ENCODE assay signal across 9 mouse cellular contexts in genomic region chr13:56735212-56735875, GRCm38 (mm10). TPM values are rescaled to one million over a fixed set of nuclear protein-coding genes. Genes with fewer than 3 reads are reported as not detected.
A peak's percentile ranks its signal among the peaks of the same experiment; 100 is the strongest.
DNase-seq lines count a peak whose midpoint lies in the region; ATAC-seq lines count a peak whose summit lies in the region.
"Had no signal": no experiment of that assay in that cellular context is flagged by ENCODE, and none has a peak within 500 bp of the region (broad histone marks: within the 10 kb centered on the region; RNA-seq: fewer than 3 reads in every experiment).

No protein-coding gene starts in this region.

- peak; percentile 89 for DNase-seq in heart, adult 11 months
- DNase-seq in right cerebral cortex, postnatal 10 days (ENCODE audit: low spot score in 2 of 2): peak; percentile 49 to 56
- DNase-seq in right cerebral cortex, postnatal 36 days (ENCODE audit: low spot score in 2 of 2): no peak
- peak; percentile 47 to 62 for DNase-seq in adrenal gland, postnatal 36 days
- peak; percentile 35 to 55 for DNase-seq in kidney, postnatal 4 days
- peak; percentile 27 for DNase-seq in splenic B cell, adult 2 months (ENCODE audit: low read depth, low spot score)
- no peak for DNase-seq in spleen, postnatal 4 days (ENCODE audit: low spot score in 2 of 2)

- no peak overlapping the region for H3K27ac ChIP-seq in heart, embryonic 11.5 days (ENCODE audit: low read depth, low read length)
- H3K27ac ChIP-seq: midbrain, embryonic 12.5 days had no signal

- WGBS in heart, embryonic 11.5 days (ENCODE audit: insufficient replicate concordance): 45% methylated on average over 6 of the region's 6 CpGs

- H3K4me2 ChIP-seq in heart, embryonic 11.5 days: no peak overlapping the region
- H3K4me2 ChIP-seq: midbrain, embryonic 12.5 days had no signal

- H3K36me3 ChIP-seq in heart, embryonic 11.5 days (ENCODE audit: control insufficient read depth, insufficient read depth, low read length): peaks cover 30% of the 10 kb centered on the region
- H3K36me3 ChIP-seq in splenic B cell, adult 2 months (ENCODE audit: control insufficient read depth, insufficient read depth, low read length, poor library complexity, severe bottlenecking): peaks cover 9% of the 10 kb centered on the region; the same call in 1 of the 2 replicates

- no peak overlapping the region for H3K4me3 ChIP-seq in heart, embryonic 11.5 days (ENCODE audit: low read depth, low read length)
- H3K4me3 ChIP-seq: midbrain, embryonic 12.5 days had no signal

- H3K9me3 ChIP-seq in heart, embryonic 11.5 days (replicated peaks; ENCODE audit: control insufficient read depth, low read length): no peaks in the 10 kb centered on the region
- H3K9me3 ChIP-seq: midbrain, embryonic 12.5 days had no signal

- H3K9ac ChIP-seq in heart, embryonic 11.5 days (ENCODE audit: low read depth, low read length): no peak overlapping the region
- H3K9ac ChIP-seq: midbrain, embryonic 12.5 days had no signal

- no peak for ATAC-seq in heart, embryonic 11.5 days (replicated peaks; ENCODE audit: insufficient number of reproducible peaks, low FRiP score, low TSS enrichment)

- no peaks in the 10 kb centered on the region for H3K27me3 ChIP-seq in heart, embryonic 11.5 days (ENCODE audit: control insufficient read depth, insufficient read depth, low read length)
- H3K27me3 ChIP-seq in splenic B cell, adult 2 months (ENCODE audit: control insufficient read depth, insufficient read depth, low read length, poor library complexity, severe bottlenecking): no peaks in the 10 kb centered on the region
- H3K27me3 ChIP-seq: midbrain, embryonic 12.5 days had no signal

- H3K4me1 ChIP-seq in heart, embryonic 11.5 days (ENCODE audit: control insufficient read depth, insufficient read depth, low read length): peaks cover 12% of the 10 kb centered on the region
- H3K4me1 ChIP-seq: midbrain, embryonic 12.5 days had no signal

RNA-seq across cellular contexts. Expression of gene Gm45623, which starts 18.3 kb away (rescaled TPM):
- 0.84 and 0.89 TPM in 2 replicates for polyA plus RNA-seq in heart, embryonic 11.5 days (2014; fragmentation: Nextera tagmentation; extraction: Ambion mirVana)
- not detected for total RNA-seq in adrenal gland, postnatal 36 days (2021)

RNA-seq across cellular contexts. Expression of gene Smad5, which starts 32.5 kb away (rescaled TPM):
- polyA plus RNA-seq in heart, embryonic 11.5 days (2014; fragmentation: Nextera tagmentation; extraction: Ambion mirVana): 25.7 and 26.3 TPM in 2 replicates
- 10 to 100 TPM; 57.2 to 59.9 TPM for total RNA-seq in adrenal gland, postnatal 36 days (2021)

Comparison
In these comparisons a context has a peak if more than half of its experiments do, and no peak if none do; other contexts are left out.
1. DNase-seq: peak in heart, adult 11 months (single experiment), right cerebral cortex, postnatal 10 days (2 of 2), adrenal gland, postnatal 36 days (2 of 2), kidney, postnatal 4 days (2 of 2) and splenic B cell, adult 2 months (single experiment); none in right cerebral cortex, postnatal 36 days (0 of 2) and spleen, postnatal 4 days (0 of 2).